Mouse (Mus musculus) gastrocnemius, postnatal 14 days (tissue): ENCODE results near the gene Stxbp6. TPM values are rescaled to one million over a fixed set of nuclear protein-coding genes. Genes with fewer than 3 reads are reported as not detected.

ENCODE experiments used
- DNase-seq: peaks from one replicate; pipeline ENCODE4 v3.0.0; 2021; ENCODE audit warnings: mixed read lengths
- intact Hi-C: fragments of 180-260 bp; cut with DNase I; formaldehyde crosslinking; loops from one replicate; pipeline ENCODE4 v1.15.1; 2025; ENCODE audit warnings: low total_unique reads
- total RNA-seq, 2 experiments: library from RNA; stranded (reverse); gene quantifications; 2 replicates each; pipeline ENCODE4 v1.2.3; 2021

The Stxbp6 gene
- total RNA-seq, 2 experiments from 2014 or later: 7.8 to 12.7 TPM

- no peak for DNase-seq
- intact Hi-C loops: no loop called here
Measured at GRCm38 (mm10) chr12:44940325-44940724, 134.2 kb downstream of the Stxbp6 start.

- intact Hi-C loops: no loop called here
- DNase-seq: no peak
Measured at GRCm38 (mm10) chr12:44939106-44939505, 135.4 kb downstream of the Stxbp6 start.

- intact Hi-C loops: no loop called here
- no peak for DNase-seq
Measured at GRCm38 (mm10) chr12:44932954-44933353, 141.6 kb downstream of the Stxbp6 start.

- no peak for DNase-seq
- intact Hi-C loops: no loop called here
Measured at GRCm38 (mm10) chr12:44931716-44932115, 142.8 kb downstream of the Stxbp6 start.

- intact Hi-C loops: no loop called here
- DNase-seq: no peak
Measured at GRCm38 (mm10) chr12:44928456-44928855, 146.1 kb downstream of the Stxbp6 start.

- intact Hi-C loops: no loop called here
- no peak for DNase-seq
Measured at GRCm38 (mm10) chr12:44925901-44926300, 148.6 kb downstream of the Stxbp6 start.

- intact Hi-C loops: no loop called here
- DNase-seq: no peak
Measured at GRCm38 (mm10) chr12:44923273-44923672, 151.2 kb downstream of the Stxbp6 start.

GRCm38 (mm10) chr12:44922241-44922640, 152.3 kb downstream of the Stxbp6 start:
- DNase-seq: no peak
- intact Hi-C loops: no loop called here

- DNase-seq: no peak
- intact Hi-C loops: no loop called here
Measured at GRCm38 (mm10) chr12:44919613-44920012, 154.9 kb downstream of the Stxbp6 start.

- DNase-seq: no peak
- intact Hi-C loops: no loop called here
Measured at GRCm38 (mm10) chr12:44918929-44919328, 155.6 kb downstream of the Stxbp6 start.

- no peak for DNase-seq
- intact Hi-C loops: no loop called here
Measured at GRCm38 (mm10) chr12:44913854-44914253, 160.7 kb downstream of the Stxbp6 start.

GRCm38 (mm10) chr12:44908028-44908702, 166.3 kb downstream of the Stxbp6 start:
- intact Hi-C loops: no loop called here
- no peak for DNase-seq

GRCm38 (mm10) chr12:44906001-44906400, 168.5 kb downstream of the Stxbp6 start:
- no peak for DNase-seq
- intact Hi-C loops: no loop called here

GRCm38 (mm10) chr12:44903205-44903732, 171.2 kb downstream of the Stxbp6 start:
- intact Hi-C loops: no loop called here
- DNase-seq: no peak

- DNase-seq: no peak
- intact Hi-C loops: no loop called here
Measured at GRCm38 (mm10) chr12:44899173-44899870, 175.2 kb downstream of the Stxbp6 start.

- no peak for DNase-seq
- intact Hi-C loops: no loop called here
Measured at GRCm38 (mm10) chr12:44896460-44896859, 178.0 kb downstream of the Stxbp6 start.

GRCm38 (mm10) chr12:44889677-44890393, 184.7 kb downstream of the Stxbp6 start:
- intact Hi-C loops: no loop called here
- DNase-seq: no peak

GRCm38 (mm10) chr12:44886826-44887225, 187.7 kb downstream of the Stxbp6 start:
- intact Hi-C loops: no loop called here

GRCm38 (mm10) chr12:44872697-44873096, 201.8 kb downstream of the Stxbp6 start:
- no peak for DNase-seq
- intact Hi-C loops: no loop called here

More at GRCm38 (mm10) chr12:44886826-44887225, 187.7 kb downstream of the Stxbp6 start:
- DNase-seq: no peak

- intact Hi-C loops: no loop called here
- DNase-seq: no peak
Measured at GRCm38 (mm10) chr12:44865442-44865841, 209.1 kb downstream of the Stxbp6 start.
